10 mouse cellular contexts compared by ENCODE assay signal in genomic region chr2:147194711-147195615, GRCm38 (mm10). TPM values are rescaled to one million over a fixed set of nuclear protein-coding genes. Genes with fewer than 3 reads are reported as not detected.
DNase-seq lines count a peak whose midpoint lies in the region; ATAC-seq and TF ChIP-seq lines count a peak whose summit lies in the region.
"Had no signal": no experiment of that assay in that cellular context is flagged by ENCODE, and none has a peak within 500 bp of the region (broad histone marks: within the 10 kb centered on the region; RNA-seq: fewer than 3 reads in every experiment).

No protein-coding gene starts in this region.

- H3K27ac ChIP-seq in kidney, embryonic 15.5 days: no peak overlapping the region
- H3K27ac ChIP-seq in hindbrain, postnatal 0 days: no peak overlapping the region
- H3K27ac ChIP-seq in neural tube, embryonic 11.5 days (ENCODE audit: low read depth, low read length): no peak overlapping the region

- peaks cover 93% of the 10 kb centered on the region for H3K27me3 ChIP-seq in kidney, embryonic 15.5 days
- peaks cover 90% of the 10 kb centered on the region for H3K27me3 ChIP-seq in hindbrain, postnatal 0 days (ENCODE audit: insufficient read depth, low read length)
- H3K27me3 ChIP-seq in neural tube, embryonic 11.5 days (ENCODE audit: control insufficient read depth, insufficient read depth, low read length): peaks cover 87% of the 10 kb centered on the region

- H3K4me1 ChIP-seq in kidney, embryonic 15.5 days: peaks cover 23% of the 10 kb centered on the region
- H3K4me1 ChIP-seq in hindbrain, postnatal 0 days (ENCODE audit: insufficient read depth, low read length): peaks cover 6% of the 10 kb centered on the region; the same call in 1 of the 2 replicates
- peaks cover 7% of the 10 kb centered on the region; the same call in 1 of the 2 replicates for H3K4me1 ChIP-seq in neural tube, embryonic 11.5 days (ENCODE audit: control insufficient read depth, insufficient read depth, low read length)

- peak; percentile 75 for ATAC-seq in kidney, embryonic 15.5 days (replicated peaks; ENCODE audit: low FRiP score)
- peak; percentile 38; the same call in 1 of the 2 replicates for ATAC-seq in hindbrain, postnatal 0 days
- ATAC-seq in neural tube, embryonic 11.5 days (ENCODE audit: insufficient read depth, low FRiP score, low TSS enrichment): peak; percentile 43
- no peak for ATAC-seq in monocyte, adult 5-6 weeks (replicated peaks; ENCODE audit: insufficient number of reproducible peaks, low FRiP score, low TSS enrichment, poor library complexity, severe bottlenecking)

- H3K9me3 ChIP-seq in kidney, embryonic 15.5 days (replicated peaks): no peaks in the 10 kb centered on the region
- no peaks in the 10 kb centered on the region for H3K9me3 ChIP-seq in hindbrain, postnatal 0 days (ENCODE audit: low read length)
- H3K9me3 ChIP-seq in neural tube, embryonic 11.5 days (ENCODE audit: control insufficient read depth, low read length): no peaks in the 10 kb centered on the region

- no peak overlapping the region for H3K9ac ChIP-seq in kidney, embryonic 15.5 days
- H3K9ac ChIP-seq in hindbrain, postnatal 0 days (replicated peaks; ENCODE audit: low read length): peak overlapping the region; percentile 19
- no peak overlapping the region for H3K9ac ChIP-seq in neural tube, embryonic 11.5 days (ENCODE audit: low read length)

- H3K4me3 ChIP-seq in kidney, embryonic 15.5 days (replicated peaks): peak overlapping the region; percentile 42
- peak overlapping the region; percentile 39 for H3K4me3 ChIP-seq in hindbrain, postnatal 0 days (ENCODE audit: low read length)
- H3K4me3 ChIP-seq in neural tube, embryonic 11.5 days (ENCODE audit: low read depth, low read length): peak overlapping the region; percentile 29

- 1% methylated on average over 71 of the region's 71 CpGs for WGBS in kidney, embryonic 15.5 days
- WGBS in hindbrain, postnatal 0 days: 1% methylated on average over 65 of the region's 71 CpGs
- under 1% methylated on average over 71 of the region's 71 CpGs for WGBS in neural tube, embryonic 11.5 days

- DNase-seq in kidney, adult 18-20 months: no peak
- peak; percentile 45 for DNase-seq in embryo, embryonic 10.5 days (ENCODE audit: low spot score)
- no peak for DNase-seq in hindbrain, postnatal 0 days (ENCODE audit: low spot score)
- DNase-seq in neural tube, embryonic 11.5 days (ENCODE audit: low spot score): peak; percentile 52
- no peak for DNase-seq in layer of hippocampus, adult 8-10 months (ENCODE audit: low spot score in 2 of 2)
- DNase-seq in layer of hippocampus, postnatal 25 days (ENCODE audit: extremely low spot score in 1 of 2, low spot score in 1 of 2): no peak

- no peaks in the 10 kb centered on the region for H3K36me3 ChIP-seq in kidney, embryonic 15.5 days
- no peaks in the 10 kb centered on the region for H3K36me3 ChIP-seq in hindbrain, postnatal 0 days (ENCODE audit: insufficient read depth, low read length)
- no peaks in the 10 kb centered on the region for H3K36me3 ChIP-seq in neural tube, embryonic 11.5 days (ENCODE audit: control insufficient read depth, insufficient read depth, low read length)

- no peak for TF ChIP-seq CTCF in hindbrain, postnatal 0 days (IDR thresholded peaks at IDR 0.05; ENCODE audit: low read depth)

- peak overlapping the region; percentile 80 for H3K4me2 ChIP-seq in kidney, embryonic 15.5 days
- H3K4me2 ChIP-seq in hindbrain, postnatal 0 days (ENCODE audit: low read depth, low read length): peak overlapping the region; percentile 60
- H3K4me2 ChIP-seq in neural tube, embryonic 11.5 days (ENCODE audit: low read depth): peak overlapping the region; percentile 53

RNA-seq across cellular contexts. Expression of gene Nkx2-2, which starts 0.9 kb away (rescaled TPM):
- not detected in 2 replicates for polyA plus RNA-seq in kidney, embryonic 15.5 days (2015; fragmentation: Nextera tagmentation; extraction: Ambion mirVana)
- 17.8 and 40.7 TPM in 2 replicates for total RNA-seq in hindbrain, postnatal 0 days (2014; rRNA removed)
- polyA plus RNA-seq in hindbrain, postnatal 0 days (2015; fragmentation: Nextera tagmentation; extraction: Ambion mirVana): 10.5 and 10.9 TPM in 2 replicates
- polyA plus RNA-seq in neural tube, embryonic 11.5 days (2014; fragmentation: Nextera tagmentation; extraction: Ambion mirVana): 5.5 and 6.6 TPM in 2 replicates
- 1 to 10 TPM; 5.1 to 7.6 (median 6.1) TPM for total RNA-seq in layer of hippocampus, adult 8-10 months (2022)
- not detected in 3 replicates for total RNA-seq in monocyte, adult 5-6 weeks (2017)
- 1 to 10 TPM; 8.9 to 9.5 TPM for total RNA-seq in layer of hippocampus, postnatal 25 days (2021)
- total RNA-seq: heart, postnatal 10 days had no signal
- polyA plus RNA-seq: Patski had no signal

Comparison
In these comparisons a context has a peak if more than half of its experiments do, and no peak if none do; other contexts are left out.
1. DNase-seq: peak in embryo, embryonic 10.5 days (single experiment) and neural tube, embryonic 11.5 days (single experiment); none in kidney, adult 18-20 months (single experiment), hindbrain, postnatal 0 days (single experiment), layer of hippocampus, adult 8-10 months (0 of 2) and layer of hippocampus, postnatal 25 days (0 of 2).
2. Peak in every context shown above with its lines, with median percentiles within 50 percentile points of each other: H3K4me2 ChIP-seq and H3K4me3 ChIP-seq.